Mouse (Mus musculus): ENCODE measurements at regions not wholly inside any gene's neighbourhood (a gene's known extent, or its start where the extent isn't known, plus 50 kb on each side); places are given as distances from the start of the nearest gene placed in this dataset.

DNA sequence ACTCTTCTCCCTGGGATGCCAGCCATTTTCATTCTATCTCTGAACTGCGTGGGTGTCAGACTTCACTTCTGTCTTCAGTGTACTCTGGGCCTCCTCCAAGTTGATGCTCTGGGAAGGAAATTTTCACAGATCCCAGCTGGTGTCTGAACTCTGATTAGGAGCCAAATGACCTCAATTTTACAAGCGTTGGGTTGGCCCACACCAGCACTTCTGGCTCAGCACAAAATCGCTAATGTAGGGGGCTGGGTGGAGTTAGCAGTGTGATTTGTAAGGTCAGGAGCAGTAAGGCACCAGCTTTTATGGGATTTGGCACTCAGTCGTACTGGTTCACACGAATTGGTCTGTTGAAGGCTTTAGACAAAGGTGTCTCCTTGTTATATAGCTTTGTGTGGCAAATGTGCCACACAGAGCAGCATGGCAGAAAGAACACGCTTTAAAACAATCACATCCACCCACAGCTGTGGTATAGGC lies 576.3 kb upstream of the Kdm8 start:
- H3K4me1 ChIP-seq (replicated peaks), result no peaks in the 10 kb centered on the region
- H3K4me3 ChIP-seq (replicated peaks), result no peak overlapping the region
- H3K27me3 ChIP-seq, result no peaks in the 10 kb centered on the region
- ATAC-seq (ENCODE audit: low read depth) (no peak), DNase-seq (no peak)
- H3K36me3 ChIP-seq, result no peaks in the 10 kb centered on the region
- WGBS (ENCODE audit: insufficient replicate concordance), result 50% methylated on average over 6 of the region's 6 CpGs
- H3K4me2 ChIP-seq, result no peak overlapping the region
- no peak overlapping the region for H3K27ac ChIP-seq
- H3K9ac ChIP-seq, result no peak overlapping the region
- H3K9me3 ChIP-seq (replicated peaks), result no peaks in the 10 kb centered on the region

DNA sequence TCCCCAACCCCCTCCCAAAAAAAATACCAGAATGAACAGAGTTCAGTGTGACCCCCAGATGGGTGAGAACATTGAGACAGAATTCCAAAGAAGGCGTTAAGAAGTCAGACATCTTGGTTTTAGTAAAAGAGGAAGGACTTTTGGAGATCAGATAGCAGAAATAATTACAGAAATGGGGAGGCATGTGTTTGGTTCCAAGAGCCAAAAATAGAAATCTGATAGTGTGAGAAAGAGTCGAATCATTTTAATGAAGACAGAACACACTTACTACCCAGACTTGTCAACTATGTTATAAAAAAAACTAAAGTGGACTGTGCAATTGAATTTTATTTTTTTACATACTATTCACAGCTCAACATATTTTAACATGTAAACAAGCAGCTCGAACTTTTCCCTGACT lies 575.9 kb upstream of the Kdm8 start:
- Histone ChIP-seq H3K36me3 (no peaks in the 10 kb centered on the region), H3K27ac (no peak overlapping the region), H3K9me3 (replicated peaks) (no peaks in the 10 kb centered on the region), H3K4me3 (replicated peaks) (no peak overlapping the region), H3K9ac (no peak overlapping the region), H3K4me2 (no peak overlapping the region), H3K27me3 (no peaks in the 10 kb centered on the region), H3K4me1 (replicated peaks) (no peaks in the 10 kb centered on the region)
- DNase-seq (no peak), ATAC-seq (ENCODE audit: low read depth) (no peak)
- 56% methylated on average over 3 of the region's 3 CpGs for WGBS (ENCODE audit: insufficient replicate concordance)

DNA sequence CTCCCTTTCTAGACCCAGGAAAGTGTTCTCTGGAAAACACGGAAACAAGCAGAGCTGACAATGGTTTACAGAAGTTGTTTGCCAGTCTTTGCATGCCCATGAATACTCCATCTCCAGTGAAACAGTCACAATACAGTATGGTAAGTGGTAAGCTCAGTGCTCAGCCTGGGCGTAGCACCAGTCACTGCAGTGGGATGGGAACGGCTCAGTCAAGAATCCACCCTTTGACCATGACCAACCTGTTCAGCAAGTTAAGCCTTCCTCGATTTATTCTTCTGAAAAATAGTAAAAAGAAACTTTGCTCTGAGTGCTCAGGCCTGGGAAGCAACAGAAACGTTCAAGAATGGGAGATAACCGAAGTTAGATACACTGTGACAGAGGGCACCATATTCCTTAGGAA lies 563.7 kb upstream of the Kdm8 start:
- Histone ChIP-seq H3K4me2 (no peak overlapping the region), H3K4me1 (replicated peaks) (no peaks in the 10 kb centered on the region), H3K9me3 (replicated peaks) (0 out of 2 replicates have a peak, but pooled peaks cover 4% of the 10 kb centered on the region), H3K9ac (no peak overlapping the region), H3K27me3 (no peaks in the 10 kb centered on the region), H3K4me3 (replicated peaks) (no peak overlapping the region), H3K27ac (no peak overlapping the region), H3K36me3 (no peaks in the 10 kb centered on the region)
- WGBS (ENCODE audit: insufficient replicate concordance), result 63% methylated on average over 6 of the region's 6 CpGs
- ATAC-seq (ENCODE audit: low read depth) (no peak), DNase-seq (no peak)

DNA sequence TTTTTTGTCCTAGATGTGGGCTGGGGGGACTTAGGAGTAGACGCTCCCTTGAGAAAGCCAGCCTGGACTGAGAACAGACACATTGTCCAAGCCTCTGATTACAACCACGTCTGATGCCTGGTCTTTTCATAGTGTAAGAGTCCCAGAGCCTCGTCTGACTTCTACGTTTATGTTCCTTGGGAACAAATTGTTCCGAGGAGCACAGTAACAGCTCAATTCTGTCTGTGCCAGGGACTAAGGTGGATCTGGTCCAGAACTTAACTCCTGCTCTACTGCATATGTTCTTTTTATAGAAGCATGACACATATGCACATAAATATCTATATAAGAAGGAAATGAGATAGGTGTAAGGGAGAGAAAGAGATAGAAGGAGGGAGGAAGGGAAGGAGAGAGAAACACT lies 537.2 kb upstream of the Kdm8 start:
- Histone ChIP-seq H3K27me3 (no peaks in the 10 kb centered on the region), H3K4me3 (replicated peaks) (no peak overlapping the region), H3K36me3 (no peaks in the 10 kb centered on the region), H3K9me3 (replicated peaks) (0 out of 2 replicates have a peak, but pooled peaks cover 17% of the 10 kb centered on the region), H3K27ac (no peak overlapping the region), H3K4me2 (no peak overlapping the region), H3K9ac (no peak overlapping the region), H3K4me1 (replicated peaks) (no peaks in the 10 kb centered on the region)
- 71% methylated on average over 5 of the region's 5 CpGs for WGBS (ENCODE audit: insufficient replicate concordance)
- no peak for DNase-seq
- ATAC-seq (ENCODE audit: low read depth), result no peak

DNA sequence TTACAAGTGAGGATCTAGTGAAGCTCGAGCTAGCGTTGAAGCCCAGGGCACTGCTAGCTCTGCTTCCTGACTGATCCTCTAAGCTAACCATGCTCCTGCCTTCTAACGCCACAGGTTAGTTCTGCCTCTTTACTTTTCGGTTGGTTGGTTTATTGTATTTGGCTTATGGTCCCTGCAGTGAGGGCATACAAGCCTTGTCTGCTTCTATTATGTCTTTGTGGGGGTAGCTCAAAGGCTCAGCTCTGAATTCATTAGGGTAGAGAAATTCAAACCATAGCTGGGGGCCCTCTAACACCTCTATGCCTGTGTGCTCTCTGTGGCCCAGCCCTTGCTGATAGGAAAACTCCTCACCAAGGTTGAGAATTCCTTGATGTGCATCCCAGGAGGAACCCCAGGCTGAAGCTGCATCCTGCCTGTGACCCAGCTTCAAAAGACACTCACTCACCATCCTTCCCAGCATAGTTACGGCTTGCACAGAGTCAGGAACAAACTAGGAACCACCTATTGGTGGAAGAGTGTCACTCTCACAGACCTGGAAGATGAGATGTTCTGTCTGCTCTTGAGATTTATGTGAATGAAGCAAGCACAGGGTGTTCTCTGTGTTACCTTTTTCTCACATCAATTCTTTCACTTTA lies 536.7 kb upstream of the Kdm8 start:
- DNase-seq, result no peak

DNA sequence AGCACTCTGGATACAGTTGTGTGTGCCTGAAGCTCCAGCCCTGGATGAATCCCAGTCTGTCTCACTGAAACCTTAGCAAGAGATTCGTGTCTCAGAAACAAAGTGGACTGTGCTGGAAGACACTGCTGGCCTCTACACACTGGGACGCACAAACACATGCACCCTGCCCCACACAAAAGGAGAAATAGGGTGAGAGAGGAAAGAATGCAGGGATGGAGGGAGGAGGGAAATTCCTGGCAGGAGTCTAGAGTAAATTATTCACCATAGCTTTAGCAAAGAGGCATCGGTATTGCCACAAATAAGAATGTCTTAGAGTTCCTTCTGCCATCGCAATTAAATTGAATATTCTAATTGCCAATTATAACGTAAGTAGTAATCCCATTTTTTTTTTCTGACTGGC lies 530.4 kb upstream of the Kdm8 start:
- H3K27ac ChIP-seq, result no peak overlapping the region
- 72% methylated on average over 5 of the region's 5 CpGs for WGBS (ENCODE audit: insufficient replicate concordance)
- H3K27me3 ChIP-seq, result no peaks in the 10 kb centered on the region
- no peak overlapping the region for H3K4me3 ChIP-seq (replicated peaks)
- no peak overlapping the region for H3K9ac ChIP-seq
- no peak overlapping the region for H3K4me2 ChIP-seq
- no peak for DNase-seq
- no peak for ATAC-seq (ENCODE audit: low read depth)
- no peaks in the 10 kb centered on the region for H3K4me1 ChIP-seq (replicated peaks)
- no peaks in the 10 kb centered on the region for H3K36me3 ChIP-seq
- H3K9me3 ChIP-seq (replicated peaks), result peaks cover 9% of the 10 kb centered on the region; the same call in 1 of the 2 replicates

More for the DNA sequence above, 536.7 kb upstream of the Kdm8 start:
- no peak overlapping the region for H3K4me3 ChIP-seq (replicated peaks)
- 65% methylated on average over 5 of the region's 5 CpGs for WGBS (ENCODE audit: insufficient replicate concordance)
- ATAC-seq (ENCODE audit: low read depth), result no peak
- H3K36me3 ChIP-seq, result no peaks in the 10 kb centered on the region
- H3K9me3 ChIP-seq (replicated peaks), result 0 out of 2 replicates have a peak, but pooled peaks cover 17% of the 10 kb centered on the region
- no peaks in the 10 kb centered on the region for H3K4me1 ChIP-seq (replicated peaks)
- H3K9ac ChIP-seq, result no peak overlapping the region
- H3K27ac ChIP-seq, result no peak overlapping the region
- H3K4me2 ChIP-seq, result no peak overlapping the region
- no peaks in the 10 kb centered on the region for H3K27me3 ChIP-seq

DNA sequence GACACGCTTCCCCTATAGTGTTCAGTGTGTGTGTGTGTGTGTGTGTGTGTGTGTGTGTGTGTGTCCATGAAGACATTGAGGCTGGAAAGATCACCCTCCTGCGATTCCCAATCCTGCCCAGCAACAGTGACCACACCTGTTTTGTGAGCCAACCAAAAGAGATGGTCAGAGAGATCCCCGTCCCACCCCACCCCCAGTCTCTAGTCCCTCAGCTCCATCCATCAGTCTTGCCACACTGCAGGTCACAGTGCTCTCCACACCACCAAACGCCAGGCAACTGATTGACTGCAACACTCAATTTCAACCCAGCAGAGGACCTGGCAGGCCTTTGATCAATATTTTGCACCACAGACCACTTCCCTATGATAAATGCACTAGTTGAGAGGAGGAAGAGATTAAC lies 530.0 kb upstream of the Kdm8 start:
- no peaks in the 10 kb centered on the region for H3K4me1 ChIP-seq (replicated peaks)
- no peak overlapping the region for H3K4me2 ChIP-seq
- no peak overlapping the region for H3K4me3 ChIP-seq (replicated peaks)
- ATAC-seq (ENCODE audit: low read depth), result no peak
- H3K36me3 ChIP-seq, result no peaks in the 10 kb centered on the region
- H3K9me3 ChIP-seq (replicated peaks), result peaks cover 6% of the 10 kb centered on the region; the same call in 1 of the 2 replicates
- WGBS (ENCODE audit: insufficient replicate concordance), result 51% methylated on average over 4 of the region's 4 CpGs
- no peak overlapping the region for H3K27ac ChIP-seq
- no peak overlapping the region for H3K9ac ChIP-seq
- H3K27me3 ChIP-seq, result no peaks in the 10 kb centered on the region
- DNase-seq, result no peak

DNA sequence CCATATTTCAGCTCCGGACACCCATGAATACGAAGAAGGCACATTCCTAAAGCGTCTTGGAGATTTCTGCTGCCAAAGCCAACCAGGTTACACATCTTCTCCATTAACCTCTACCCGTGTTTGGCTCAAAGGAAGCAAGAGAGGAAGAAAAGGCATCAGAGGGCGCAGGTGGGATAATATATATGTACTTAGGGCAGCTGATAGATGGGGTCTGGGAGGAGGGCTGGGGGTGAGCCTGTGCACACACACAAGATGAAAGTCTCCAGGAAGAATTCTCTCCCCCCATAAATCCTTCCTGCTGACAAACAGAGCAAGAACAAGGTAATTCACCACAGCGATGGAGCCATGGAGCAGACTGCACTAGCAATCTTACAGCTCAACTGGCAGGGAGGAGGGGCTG lies 529.5 kb upstream of the Kdm8 start:
- Histone ChIP-seq H3K27me3 (no peaks in the 10 kb centered on the region), H3K9me3 (replicated peaks) (peaks cover 6% of the 10 kb centered on the region; the same call in 1 of the 2 replicates), H3K4me1 (replicated peaks) (no peaks in the 10 kb centered on the region), H3K4me3 (replicated peaks) (no peak overlapping the region), H3K27ac (no peak overlapping the region), H3K36me3 (no peaks in the 10 kb centered on the region), H3K4me2 (no peak overlapping the region), H3K9ac (no peak overlapping the region)
- ATAC-seq (ENCODE audit: low read depth) (no peak), DNase-seq (no peak)
- WGBS (ENCODE audit: insufficient replicate concordance), result 59% methylated on average over 6 of the region's 6 CpGs

DNA sequence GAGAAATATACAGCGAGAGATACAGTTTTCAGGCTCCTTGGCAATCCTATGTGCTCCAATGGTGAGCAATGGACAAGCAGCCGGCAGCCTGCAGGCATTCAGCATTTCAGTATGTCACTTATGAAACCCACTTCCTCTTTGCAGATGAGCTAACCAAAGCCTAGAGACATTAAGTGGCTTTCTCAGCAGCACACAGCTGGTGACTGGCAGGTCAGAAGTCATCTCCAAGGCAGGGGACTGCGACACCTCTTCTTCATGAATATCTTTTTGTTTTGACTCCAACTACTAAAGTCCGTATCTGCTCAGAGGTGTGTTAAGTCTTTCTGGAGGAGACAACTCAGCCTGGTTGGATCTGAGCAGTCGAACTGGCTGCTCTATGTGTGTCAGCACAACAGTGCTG lies 528.8 kb upstream of the Kdm8 start:
- ATAC-seq (ENCODE audit: low read depth) (no peak), DNase-seq (no peak)
- Histone ChIP-seq H3K27me3 (no peaks in the 10 kb centered on the region), H3K27ac (no peak overlapping the region), H3K36me3 (no peaks in the 10 kb centered on the region), H3K9ac (no peak overlapping the region), H3K4me2 (no peak overlapping the region), H3K4me3 (replicated peaks) (no peak overlapping the region), H3K4me1 (replicated peaks) (no peaks in the 10 kb centered on the region), H3K9me3 (replicated peaks) (peaks cover 2% of the 10 kb centered on the region; the same call in 1 of the 2 replicates)
- 47% methylated on average over 5 of the region's 5 CpGs for WGBS (ENCODE audit: insufficient replicate concordance)

DNA sequence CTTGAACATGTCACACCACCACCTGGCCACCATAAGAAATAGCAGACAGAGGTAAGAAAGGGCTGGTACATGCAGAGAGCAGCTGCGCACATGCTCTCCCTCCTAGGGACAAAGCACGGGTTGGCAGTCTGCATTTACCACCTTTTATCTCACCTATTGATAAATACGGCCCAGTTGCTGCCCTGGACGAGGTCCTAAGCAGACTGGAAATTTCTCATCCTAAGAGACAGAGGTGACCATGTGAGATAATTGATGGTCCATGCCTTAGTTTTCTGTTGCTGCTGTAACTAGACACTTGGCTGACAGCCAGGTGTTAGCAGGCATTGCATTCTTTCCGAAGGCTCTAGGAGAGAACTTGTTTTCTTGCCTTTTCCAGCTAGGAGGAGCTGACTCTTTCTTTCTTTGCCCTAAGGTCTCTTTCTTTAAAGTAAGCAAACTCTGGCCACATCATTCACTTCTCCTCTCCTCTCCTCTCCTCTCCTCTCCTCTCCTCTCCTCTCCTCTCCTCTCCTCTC lies 526.8 kb upstream of the Kdm8 start:
- ATAC-seq (ENCODE audit: low read depth), result no peak
- no peaks in the 10 kb centered on the region for H3K4me1 ChIP-seq (replicated peaks)
- no peaks in the 10 kb centered on the region for H3K36me3 ChIP-seq
- WGBS (ENCODE audit: insufficient replicate concordance), result 49% methylated on average over 5 of the region's 5 CpGs
- DNase-seq, result no peak
- H3K27ac ChIP-seq, result no peak overlapping the region
- no peaks in the 10 kb centered on the region for H3K27me3 ChIP-seq
- no peak overlapping the region for H3K9ac ChIP-seq
- no peak overlapping the region for H3K4me3 ChIP-seq (replicated peaks)
- H3K4me2 ChIP-seq, result no peak overlapping the region
- no peaks in the 10 kb centered on the region; the same call in 1 of the 2 replicates for H3K9me3 ChIP-seq (replicated peaks)

DNA sequence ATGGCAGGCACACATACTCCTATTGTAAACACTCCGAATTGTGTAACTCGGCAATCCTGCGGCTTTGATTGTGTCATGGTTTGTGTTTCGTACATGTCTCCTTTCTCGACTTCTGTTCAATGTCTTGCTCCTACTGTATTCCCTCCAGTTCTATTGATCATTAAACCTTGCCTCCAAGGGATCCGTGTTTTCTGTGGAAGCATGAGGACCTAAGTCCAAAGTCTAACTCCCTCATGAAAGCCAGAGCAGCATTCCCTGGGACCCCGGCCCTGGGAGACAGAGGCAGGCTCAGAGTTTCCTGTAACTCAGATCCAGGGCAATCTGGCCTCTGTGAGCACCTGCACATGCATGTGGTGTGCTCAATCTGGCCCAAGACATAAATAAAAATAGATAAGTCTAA lies 521.7 kb upstream of the Kdm8 start:
- Histone ChIP-seq H3K9ac (no peak overlapping the region), H3K36me3 (no peaks in the 10 kb centered on the region), H3K27ac (no peak overlapping the region), H3K9me3 (replicated peaks) (peaks cover 6% of the 10 kb centered on the region; the same call in 1 of the 2 replicates), H3K4me3 (replicated peaks) (no peak overlapping the region), H3K27me3 (no peaks in the 10 kb centered on the region), H3K4me2 (no peak overlapping the region), H3K4me1 (replicated peaks) (no peaks in the 10 kb centered on the region)
- no peak for DNase-seq
- no peak for ATAC-seq (ENCODE audit: low read depth)
- WGBS (ENCODE audit: insufficient replicate concordance), result 67% methylated on average over 7 of the region's 7 CpGs

DNA sequence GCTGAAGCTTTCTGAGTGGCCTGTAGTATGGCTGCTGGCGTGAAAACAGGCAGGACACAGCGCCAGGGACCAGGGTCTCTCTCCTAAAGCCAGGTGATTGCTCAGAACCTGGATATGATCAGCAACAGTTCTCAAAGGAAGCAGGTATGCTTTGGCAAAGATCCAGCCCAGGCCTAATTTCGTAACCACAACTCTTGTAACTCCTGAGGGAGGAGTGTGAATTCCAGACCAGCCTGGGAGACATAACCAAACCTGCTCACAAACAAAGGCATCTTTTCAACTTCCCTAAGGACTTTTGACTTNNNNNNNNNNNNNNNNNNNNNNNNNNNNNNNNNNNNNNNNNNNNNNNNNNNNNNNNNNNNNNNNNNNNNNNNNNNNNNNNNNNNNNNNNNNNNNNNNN lies 510.9 kb upstream of the Kdm8 start:
- Histone ChIP-seq H3K4me3 (replicated peaks) (no peak overlapping the region), H3K27me3 (no peaks in the 10 kb centered on the region), H3K4me2 (no peak overlapping the region), H3K27ac (no peak overlapping the region), H3K9me3 (replicated peaks) (0 out of 2 replicates have a peak, but pooled peaks cover 4% of the 10 kb centered on the region), H3K9ac (no peak overlapping the region), H3K4me1 (replicated peaks) (no peaks in the 10 kb centered on the region), H3K36me3 (no peaks in the 10 kb centered on the region)
- 46% methylated on average over 3 of the region's 3 CpGs for WGBS (ENCODE audit: insufficient replicate concordance)
- ATAC-seq (ENCODE audit: low read depth) (no peak), DNase-seq (no peak)

All from liver, embryonic 13.5 days (tissue).